Mouse (Mus musculus): ENCODE results near the gene Prl2b1.

DNA sequence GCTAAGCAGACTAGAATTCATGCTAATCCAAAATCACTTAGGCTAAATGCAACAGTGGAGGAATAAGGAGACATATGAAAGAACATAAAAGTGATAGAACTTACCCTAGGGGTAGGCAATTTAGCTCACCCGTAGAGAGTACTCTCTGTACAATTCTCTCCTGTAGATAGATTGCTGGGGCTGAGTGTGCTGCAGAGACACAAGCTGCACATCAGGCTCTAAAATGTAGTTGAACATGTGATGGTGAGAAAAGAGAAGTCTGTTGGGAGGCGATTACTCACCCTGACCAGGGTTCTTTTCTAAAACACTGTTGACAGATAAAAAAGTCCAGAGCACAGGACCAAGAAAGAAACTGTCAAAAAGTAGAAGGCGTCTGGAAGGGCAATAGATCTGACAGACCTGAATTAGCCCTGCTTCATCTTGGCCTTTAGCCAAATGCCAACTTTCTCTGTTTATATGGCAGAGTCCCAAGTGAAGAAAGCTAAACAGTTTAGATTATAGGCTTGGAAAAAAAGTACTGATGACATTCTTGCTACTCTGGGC, 47.8 kb downstream of the Prl2b1 start:
- TF ChIP-seq CTCF (IDR thresholded peaks at IDR 0.05; ENCODE audit: insufficient read depth, low read length) (no peak), POLR2A (IDR thresholded peaks at IDR 0.05; ENCODE audit: borderline replicate concordance, extremely low read depth, low read depth, low read length) (no peak)

Data from lung, adult 2 months (tissue).